In the genomic region with DNA sequence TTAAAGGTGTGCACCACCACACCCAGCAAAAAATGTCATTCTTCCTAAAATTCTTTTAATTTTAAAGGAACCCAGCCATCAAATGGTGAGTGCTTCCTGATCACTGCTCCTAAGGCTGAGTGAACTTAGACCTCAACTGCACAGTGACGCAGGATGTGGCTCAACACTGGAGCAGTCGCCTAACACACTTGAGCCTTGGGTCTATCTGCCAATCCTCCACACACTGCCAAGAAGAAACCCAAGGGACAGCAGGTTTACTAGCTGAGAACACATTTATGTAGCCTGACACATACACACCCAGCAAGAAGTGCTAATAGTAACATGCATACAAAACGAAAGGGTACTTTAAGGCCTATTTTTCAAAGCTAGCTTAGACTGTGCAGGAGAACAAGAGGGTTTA, we compare ENCODE assay signal across 20 mouse cellular contexts. TPM values are rescaled to one million over a fixed set of nuclear protein-coding genes. Genes with fewer than 3 reads are reported as not detected.
A peak's percentile ranks its signal among the peaks of the same experiment; 100 is the strongest.
DNase-seq lines count a peak whose midpoint lies in the region; ATAC-seq and TF ChIP-seq lines count a peak whose summit lies in the region.
"Had no signal": no experiment of that assay in that cellular context is flagged by ENCODE, and none has a peak within 500 bp of the region (broad histone marks: within the 10 kb centered on the region; RNA-seq: fewer than 3 reads in every experiment).

No protein-coding gene starts in this region.

- H3K4me2 ChIP-seq in limb, embryonic 13.5 days (replicated peaks), result no peak overlapping the region
- H3K4me2 ChIP-seq: forebrain, embryonic 13.5 days; hindbrain, embryonic 13.5 days had no signal

- DNase-seq in adrenal gland, adult 2 months, result peak; percentile 28
- no peak for DNase-seq in adrenal gland, adult 8-10 months
- DNase-seq in gastrocnemius, adult 2 months, result peak; percentile 58
- no peak for DNase-seq in gastrocnemius, postnatal 10 days
- no peak for DNase-seq in limb, embryonic 10.5 days (ENCODE audit: low spot score)
- DNase-seq in gastrocnemius, postnatal 25 days, result peak; percentile 25
- no peak for DNase-seq in urinary bladder, postnatal 14 days (ENCODE audit: low spot score)
- DNase-seq: B cell, adult 2 months; cerebellum, adult 2 months; cerebellum, postnatal 10 days; forebrain, postnatal 0 days; heart, postnatal 14 days; kidney, adult 11 months had no signal

- 0 out of 2 replicates have a peak overlapping the region, but pooled peaks have one; percentile 4 for H3K27ac ChIP-seq in gastrocnemius, adult 2 months
- H3K27ac ChIP-seq in limb, embryonic 13.5 days, result no peak overlapping the region
- no peak overlapping the region for H3K27ac ChIP-seq in limb, embryonic 10.5 days
- H3K27ac ChIP-seq: embryonic facial prominence, embryonic 10.5 days; forebrain, embryonic 13.5 days; hindbrain, embryonic 13.5 days; hindbrain, postnatal 0 days had no signal

- TF ChIP-seq CTCF in gastrocnemius, adult 2 months (IDR thresholded peaks at IDR 0.05), result no peak

- H3K9ac ChIP-seq in limb, embryonic 13.5 days, result no peak overlapping the region
- H3K9ac ChIP-seq: forebrain, embryonic 13.5 days; forebrain, postnatal 0 days; hindbrain, embryonic 13.5 days had no signal

- no peaks in the 10 kb centered on the region for H3K4me1 ChIP-seq in limb, embryonic 13.5 days
- H3K4me1 ChIP-seq in limb, embryonic 10.5 days, result no peaks in the 10 kb centered on the region
- H3K4me1 ChIP-seq: embryonic facial prominence, embryonic 10.5 days; forebrain, embryonic 13.5 days; hindbrain, embryonic 13.5 days had no signal

- H3K36me3 ChIP-seq in limb, embryonic 13.5 days, result peaks cover 89% of the 10 kb centered on the region
- H3K36me3 ChIP-seq in limb, embryonic 10.5 days, result peaks cover 96% of the 10 kb centered on the region

- 88% methylated on average over 3 of the region's 3 CpGs for WGBS in limb, embryonic 13.5 days
- WGBS in limb, embryonic 10.5 days, result 92% methylated on average over 3 of the region's 3 CpGs

- intact Hi-C loops in gastrocnemius, adult 2 months (cut with DNase I), result no loop called here

- no peaks in the 10 kb centered on the region for H3K9me3 ChIP-seq in limb, embryonic 13.5 days
- H3K9me3 ChIP-seq in limb, embryonic 10.5 days (replicated peaks), result no peaks in the 10 kb centered on the region
- H3K9me3 ChIP-seq: embryonic facial prominence, embryonic 10.5 days; forebrain, embryonic 13.5 days; G1E; hindbrain, embryonic 13.5 days had no signal

- no peaks in the 10 kb centered on the region for H3K27me3 ChIP-seq in limb, embryonic 13.5 days
- no peaks in the 10 kb centered on the region for H3K27me3 ChIP-seq in limb, embryonic 10.5 days (ENCODE audit: low read depth, poor library complexity, severe bottlenecking)
- H3K27me3 ChIP-seq: forebrain, embryonic 13.5 days; hindbrain, embryonic 13.5 days had no signal

- ATAC-seq in limb, embryonic 13.5 days (ENCODE audit: low FRiP score, low read depth), result 0 out of 2 replicates have a peak, but pooled peaks have one; percentile 24
- ATAC-seq: CD4-positive, CD25-positive, alpha-beta regulatory T cell, adult 4 months; forebrain, embryonic 13.5 days; forebrain, postnatal 0 days; hindbrain, postnatal 0 days had no signal

- no peak overlapping the region for H3K4me3 ChIP-seq in gastrocnemius, adult 2 months
- no peak overlapping the region for H3K4me3 ChIP-seq in limb, embryonic 13.5 days
- H3K4me3 ChIP-seq in limb, embryonic 10.5 days, result no peak overlapping the region
- H3K4me3 ChIP-seq: embryonic facial prominence, embryonic 10.5 days; forebrain, embryonic 13.5 days; hindbrain, embryonic 13.5 days had no signal

RNA-seq across cellular contexts. Expression of a gene that starts 10.1 kb away (rescaled TPM):
- total RNA-seq in adrenal gland, adult 2 months (2021), result 10 to 100 TPM; 61.2 to 65.0 TPM
- polyA plus RNA-seq in adrenal gland, adult 2 months (2012; rRNA removed), result 68.7 and 108 TPM in 2 replicates
- total RNA-seq in adrenal gland, adult 8-10 months (2022), result 10 to 100 TPM; 53.0 to 61.9 (median 56.4) TPM
- 1 to 10 TPM; 4.5 to 6.3 TPM for total RNA-seq in gastrocnemius, adult 2 months (2021)
- 10 to 100 TPM in 1 of 2 experiments, 1 to 10 TPM in 1; 9.5 to 14.2 TPM for total RNA-seq in gastrocnemius, postnatal 10 days (2021)
- 58.0 and 61.3 TPM in 2 replicates for polyA plus RNA-seq in limb, embryonic 13.5 days (2015; fragmentation: Nextera tagmentation; extraction: Ambion mirVana)
- polyA plus RNA-seq in limb, embryonic 10.5 days (2016; fragmentation: Nextera tagmentation; extraction: Ambion mirVana), result 50.3 and 51.3 TPM in 2 replicates
- total RNA-seq in gastrocnemius, postnatal 25 days (2021), result 10 to 100 TPM in 1 of 2 experiments, 1 to 10 TPM in 1; 3.7 to 10.9 TPM

RNA-seq across cellular contexts. Expression of a gene that starts 40.2 kb away (rescaled TPM):
- 10 to 100 TPM; 82.2 to 97.0 TPM for total RNA-seq in adrenal gland, adult 2 months (2021)
- polyA plus RNA-seq in adrenal gland, adult 2 months (2012; rRNA removed), result 12.6 and 18.8 TPM in 2 replicates
- 100 to 1,000 TPM in 1 of 4 experiments, 10 to 100 TPM in 3; 74.6 to 123 (median 85.2) TPM for total RNA-seq in adrenal gland, adult 8-10 months (2022)
- 10 to 100 TPM; 39.0 to 42.1 TPM for total RNA-seq in gastrocnemius, adult 2 months (2021)
- total RNA-seq in gastrocnemius, postnatal 10 days (2021), result 10 to 100 TPM; 32.2 to 34.8 TPM
- polyA plus RNA-seq in limb, embryonic 13.5 days (2015; fragmentation: Nextera tagmentation; extraction: Ambion mirVana), result 52.6 and 55.2 TPM in 2 replicates
- 40.3 and 43.4 TPM in 2 replicates for polyA plus RNA-seq in limb, embryonic 10.5 days (2016; fragmentation: Nextera tagmentation; extraction: Ambion mirVana)
- 10 to 100 TPM; 34.8 to 37.9 TPM for total RNA-seq in gastrocnemius, postnatal 25 days (2021)

RNA-seq across cellular contexts. Expression of a gene that starts 41.1 kb away (rescaled TPM):
- 10 to 100 TPM; 63.9 to 67.1 TPM for total RNA-seq in adrenal gland, adult 2 months (2021)
- polyA plus RNA-seq in adrenal gland, adult 2 months (2012; rRNA removed), result 12.9 and 21.2 TPM in 2 replicates
- total RNA-seq in adrenal gland, adult 8-10 months (2022), result 10 to 100 TPM; 65.3 to 78.3 (median 69.5) TPM
- 10 to 100 TPM; 17.3 to 21.0 TPM for total RNA-seq in gastrocnemius, adult 2 months (2021)
- 10 to 100 TPM; 29.8 to 33.6 TPM for total RNA-seq in gastrocnemius, postnatal 10 days (2021)
- 114 TPM in 2 replicates for polyA plus RNA-seq in limb, embryonic 13.5 days (2015; fragmentation: Nextera tagmentation; extraction: Ambion mirVana)
- 137 and 140 TPM in 2 replicates for polyA plus RNA-seq in limb, embryonic 10.5 days (2016; fragmentation: Nextera tagmentation; extraction: Ambion mirVana)
- 10 to 100 TPM; 19.0 to 20.1 TPM for total RNA-seq in gastrocnemius, postnatal 25 days (2021)

RNA-seq across cellular contexts. Expression of a gene that starts 47.1 kb away (rescaled TPM):
- total RNA-seq in adrenal gland, adult 2 months (2021), result 10 to 100 TPM; 40.2 to 43.8 TPM
- 11.7 and 25.9 TPM in 2 replicates for polyA plus RNA-seq in adrenal gland, adult 2 months (2012; rRNA removed)
- total RNA-seq in adrenal gland, adult 8-10 months (2022), result 10 to 100 TPM; 33.8 to 47.2 (median 38.1) TPM
- 10 to 100 TPM; 19.3 to 33.8 TPM for total RNA-seq in gastrocnemius, adult 2 months (2021)
- 10 to 100 TPM; 31.2 to 36.6 TPM for total RNA-seq in gastrocnemius, postnatal 10 days (2021)
- polyA plus RNA-seq in limb, embryonic 13.5 days (2015; fragmentation: Nextera tagmentation; extraction: Ambion mirVana), result 39.9 and 45.4 TPM in 2 replicates
- 43.9 and 47.9 TPM in 2 replicates for polyA plus RNA-seq in limb, embryonic 10.5 days (2016; fragmentation: Nextera tagmentation; extraction: Ambion mirVana)
- total RNA-seq in gastrocnemius, postnatal 25 days (2021), result 10 to 100 TPM; 20.9 to 21.3 TPM

Comparison
In these comparisons a context has a peak if more than half of its experiments do, and no peak if none do; other contexts are left out.
1. DNase-seq: peak in adrenal gland, adult 2 months (single experiment), gastrocnemius, adult 2 months (single experiment) and gastrocnemius, postnatal 25 days (single experiment); none in adrenal gland, adult 8-10 months (single experiment), gastrocnemius, postnatal 10 days (single experiment), limb, embryonic 10.5 days (single experiment) and urinary bladder, postnatal 14 days (single experiment).